Mouse (Mus musculus) embryonic fibroblast, embryonic 13.5 days (primary cell): ENCODE measurements around the gene Rnase1.
"Not testable (repeated sequence)": the region's sequence is repeated elsewhere in the genome, so short reads cannot be mapped to it uniquely, and the experiment has no call there.

Experiments used
- CTCF ChIP-seq: IDR thresholded peaks from 2 replicates; pipeline ENCODE4 v1.5.1; 2011; ENCODE audit warnings: mild to moderate bottlenecking, control low read depth, low read length, moderate library complexity, borderline replicate concordance; ENCODE audit not compliant: insufficient read depth
- POLR2A ChIP-seq: IDR thresholded peaks from 2 replicates; pipeline ENCODE4 v1.6.1; 2011; ENCODE audit warnings: low read depth, mild to moderate bottlenecking, control low read depth, low read length, moderate library complexity

DNA sequence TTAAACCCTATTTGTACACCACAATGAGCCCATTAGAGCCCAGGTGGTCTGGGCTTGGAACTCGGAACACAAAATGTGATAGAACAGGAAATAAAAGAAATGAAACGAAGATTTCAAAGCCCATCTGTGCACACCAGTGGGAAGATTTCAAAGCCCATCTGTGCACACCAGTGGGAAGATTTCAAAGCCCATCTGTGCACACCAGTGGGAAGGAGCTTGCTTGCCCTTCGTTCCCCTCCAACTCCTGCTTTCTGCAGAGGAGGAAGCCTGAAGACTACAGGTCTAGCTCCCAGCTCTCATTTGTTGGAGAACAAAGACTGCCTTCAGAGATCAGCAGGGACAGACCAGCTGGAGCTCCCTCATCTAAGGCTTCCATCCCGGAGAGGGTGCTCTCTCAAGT lies 26.4 kb upstream of the Rnase1 start:
- TF ChIP-seq CTCF, POLR2A: not testable (repeated sequence)
